7 mouse cellular contexts compared by ENCODE assay signal in genomic region chr12:113716406-113716805, GRCm38 (mm10).
DNase-seq lines count a peak whose midpoint lies in the region; ATAC-seq and TF ChIP-seq lines count a peak whose summit lies in the region.
"Not testable (repeated sequence)": the region's sequence is repeated elsewhere in the genome, so short reads cannot be mapped to it uniquely, and the experiment has no call there.

No protein-coding gene starts in this region.

- not testable (repeated sequence) for H3K4me3 ChIP-seq in kidney, adult 2 months (ENCODE audit: insufficient read depth, low read depth, low read length); stomach, postnatal 0 days (ENCODE audit: low read depth, low read length)

- intact Hi-C loops in left cerebral cortex, postnatal 4 days (cut with DNase I) = loop anchor here (10.0 kb wide), 1 partner anchor 58 kb away; no protein-coding TSS in a partner anchor

- H3K4me1 ChIP-seq in kidney, adult 2 months (ENCODE audit: control insufficient read depth, insufficient read depth, low read length); stomach, postnatal 0 days (replicated peaks; ENCODE audit: control insufficient read depth, insufficient read depth): not testable (repeated sequence)

- not testable (repeated sequence) for H3K9ac ChIP-seq in stomach, postnatal 0 days (ENCODE audit: low read length)

- not testable (repeated sequence) for H3K27ac ChIP-seq in kidney, adult 2 months (ENCODE audit: insufficient read depth, low read depth, low read length); stomach, postnatal 0 days (replicated peaks)

- not testable (repeated sequence) for TF ChIP-seq POLR2A in kidney, adult 2 months (IDR thresholded peaks at IDR 0.05; ENCODE audit: low read depth, low read length)

- not testable (repeated sequence) for TF ChIP-seq EP300 in stomach, postnatal 0 days (optimal IDR thresholded peaks at IDR 0.05)

- not testable (repeated sequence) for H3K9me3 ChIP-seq in stomach, postnatal 0 days (ENCODE audit: control insufficient read depth, low read length)

- 0% methylated on average over 1 of the region's 1 CpGs for WGBS in kidney, adult 2 months
- 0% methylated on average over 1 of the region's 1 CpGs for WGBS in stomach, postnatal 0 days

- peak; percentile 29; the same call in 1 of the 2 replicates for TF ChIP-seq CTCF in kidney, adult 2 months (conservative IDR thresholded peaks at IDR 0.05; ENCODE audit: insufficient read depth, insufficient read length, low read depth, low read length)
- peak; percentile 45 for TF ChIP-seq CTCF in stomach, postnatal 0 days (IDR thresholded peaks at IDR 0.05; ENCODE audit: low read depth)

- not testable (repeated sequence) for ATAC-seq in stomach, postnatal 0 days (ENCODE audit: low FRiP score, low TSS enrichment)

- DNase-seq in T-cell, adult 2 months (ENCODE audit: low spot score) = peak; percentile 23
- DNase-seq in c-Kit-positive CD71-negative TER-119-negative erythroid progenitor cells, embryonic 14.5 days (ENCODE audit: low read depth) = peak; percentile 16
- peak; percentile 15 for DNase-seq in gastrocnemius, adult 18-20 months (ENCODE audit: low spot score)
- peak; percentile 38 for DNase-seq in kidney, adult 2 months
- DNase-seq in left cerebral cortex, postnatal 4 days = peak; percentile 4
- peak; percentile 51 for DNase-seq in mesoderm, embryonic 11.5 days (ENCODE audit: low read depth, low spot score)
- not testable (repeated sequence) for DNase-seq in stomach, postnatal 0 days (ENCODE audit: low spot score)

- not testable (repeated sequence) for H3K36me3 ChIP-seq in kidney, adult 2 months (ENCODE audit: control insufficient read depth, insufficient read depth, low read length); stomach, postnatal 0 days (ENCODE audit: control insufficient read depth, insufficient read depth, low read length)

- not testable (repeated sequence) for H3K27me3 ChIP-seq in kidney, adult 2 months (replicated peaks; ENCODE audit: control insufficient read depth, insufficient read depth, low read length); stomach, postnatal 0 days (ENCODE audit: control insufficient read depth, insufficient read depth, low read length)

- H3K4me2 ChIP-seq in stomach, postnatal 0 days (replicated peaks; ENCODE audit: low read depth) = not testable (repeated sequence)
